Mouse (Mus musculus) MEL (cell line): Measurements from ENCODE around the gene Lhpp.

Experiments used
- CTCF ChIP-seq, 3 experiments: IDR thresholded peaks in 2 of 3; conservative IDR thresholded peaks in 1 of 3; 2 replicates each; pipeline ENCODE4 v1.5.1; 2011 to 2012; ENCODE audit warnings: low read length in 3 of 3, low read depth in 2 of 3, mild to moderate bottlenecking in 2 of 3, improper control_type of control experiment in 1 of 3, inconsistent platforms in 1 of 3, mixed read lengths in 1 of 3, moderate library complexity in 1 of 3; ENCODE audit not compliant: control insufficient read depth in 1 of 3, insufficient read depth in 1 of 3, poor library complexity in 1 of 3, severe bottlenecking in 1 of 3
- NELFE ChIP-seq: IDR thresholded peaks from 2 replicates; pipeline ENCODE4 v1.6.1; 2011; ENCODE audit warnings: low read depth, low read length, improper control_type of control experiment
- POLR2A ChIP-seq, 2 experiments: IDR thresholded peaks; 2 replicates each; pipeline ENCODE4 v1.6.1; 2011 to 2012; ENCODE audit warnings: low read length in 2 of 2, mild to moderate bottlenecking in 2 of 2, control low read depth in 1 of 2, improper control_type of control experiment in 1 of 2, low read depth in 1 of 2, moderate library complexity in 1 of 2; ENCODE audit not compliant: control insufficient read depth in 1 of 2, insufficient read depth in 1 of 2, poor library complexity in 1 of 2
- TAL1 ChIP-seq: IDR thresholded peaks from 2 replicates; pipeline ENCODE4 v1.6.1; 2012; ENCODE audit warnings: mild to moderate bottlenecking, inconsistent platforms, low read length, moderate library complexity, mixed read lengths
- USF2 ChIP-seq, 2 experiments: IDR thresholded peaks; 2 replicates each; pipeline ENCODE4 v1.6.1; 2011 to 2012; ENCODE audit warnings: improper control_type of control experiment in 2 of 2, low read length in 2 of 2, borderline replicate concordance in 1 of 2, inconsistent platforms in 1 of 2, low read depth in 1 of 2, mild to moderate bottlenecking in 1 of 2; ENCODE audit not compliant: insufficient read depth in 1 of 2

GRCm38 (mm10) chr7:132713483-132714126 is 103.2 kb downstream of the Lhpp start:
- TF ChIP-seq CTCF (IDR thresholded peaks at IDR 0.05 in 2 of 3, conservative IDR thresholded peaks at IDR 0.05 in 1 of 3; ENCODE audit: control insufficient read depth in 1 of 3, insufficient read depth in 1 of 3, low read depth in 2 of 3, low read length in 3 of 3, poor library complexity in 1 of 3, severe bottlenecking in 1 of 3) (no peak), TAL1 (no peak), POLR2A (IDR thresholded peaks at IDR 0.05; ENCODE audit: control insufficient read depth in 1 of 2, insufficient read depth in 1 of 2, low read depth in 1 of 2, low read length in 2 of 2, poor library complexity in 1 of 2) (no peak), USF2 (IDR thresholded peaks at IDR 0.05; ENCODE audit: borderline replicate concordance in 1 of 2, insufficient read depth in 1 of 2, low read depth in 1 of 2, low read length in 2 of 2) (no peak), NELFE (no peak)
